Mouse (Mus musculus) liver, adult (tissue): ENCODE measurements around the gene Akna.

Experiments used
- GATA4 ChIP-seq: IDR thresholded peaks from 2 replicates; pipeline ENCODE4 v1.6.1; 2014; ENCODE audit warnings: mild to moderate bottlenecking, low read length; ENCODE audit not compliant: insufficient replicate concordance

Gene Akna

DNA sequence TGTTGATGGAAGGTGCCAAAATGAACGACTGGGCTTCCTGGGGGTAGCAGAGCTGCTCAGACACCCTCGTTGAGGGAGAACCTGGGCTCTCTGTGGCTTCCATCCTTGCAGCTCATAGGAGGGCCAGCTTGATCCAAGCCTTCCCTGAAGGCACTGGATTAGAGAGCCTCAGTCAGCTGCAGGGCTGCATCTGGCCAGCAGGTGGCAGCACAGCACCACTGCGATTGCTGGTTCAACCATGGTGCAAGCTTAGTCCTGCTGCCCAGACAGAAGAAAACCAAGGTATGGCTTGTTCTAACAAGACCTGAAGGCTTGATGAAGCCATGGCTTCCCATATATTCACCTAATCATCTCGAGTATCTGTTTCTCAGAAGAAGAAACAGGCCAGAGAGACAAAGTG is 34.6 kb downstream of the Akna start:
- no peak for TF ChIP-seq GATA4

DNA sequence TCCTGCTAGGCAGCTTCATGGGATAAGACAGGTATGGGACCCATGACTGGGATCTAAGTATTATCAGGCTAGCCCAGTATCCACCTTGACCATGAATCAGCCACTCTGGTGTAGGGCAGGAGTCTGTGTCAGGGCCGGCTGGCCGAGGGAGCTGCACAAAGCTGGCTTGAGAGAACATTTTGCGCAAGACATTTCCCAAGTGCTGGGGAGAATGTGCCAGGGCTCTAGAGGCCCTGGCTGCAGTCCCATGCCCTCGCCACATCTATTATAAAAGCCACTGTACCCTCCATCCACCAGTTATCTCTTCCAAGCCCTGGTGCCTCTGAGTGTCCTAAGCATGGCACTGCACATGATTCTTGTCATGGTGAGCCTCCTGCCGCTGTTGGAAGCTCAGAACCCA is 41.0 kb downstream of the Akna start, which contains the start of gene Orm2:
Gene Orm2, plus strand, starts transcription at position 300 of the 400 bp plus-strand sequence.
- TF ChIP-seq GATA4: no peak

DNA sequence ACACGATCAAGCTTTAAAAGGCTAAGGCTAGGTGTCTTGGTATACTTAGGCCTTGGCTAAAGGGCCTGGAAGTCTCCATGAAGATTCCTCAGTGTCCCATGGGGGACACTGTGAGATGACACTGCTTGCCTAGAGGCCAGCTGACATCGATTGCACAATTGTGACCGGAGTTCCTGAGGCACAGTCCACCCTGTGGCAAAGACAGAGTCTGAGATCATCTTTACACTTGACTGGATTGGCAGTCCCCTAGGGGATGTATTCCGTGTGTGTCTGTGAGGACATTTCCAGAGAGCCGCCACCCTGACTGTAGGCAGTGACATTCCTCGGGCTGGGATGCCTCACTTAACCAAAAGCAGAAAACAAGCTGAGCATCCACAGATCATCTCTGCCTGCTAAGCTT is 43.3 kb downstream of the Akna start:
- TF ChIP-seq GATA4: no peak

DNA sequence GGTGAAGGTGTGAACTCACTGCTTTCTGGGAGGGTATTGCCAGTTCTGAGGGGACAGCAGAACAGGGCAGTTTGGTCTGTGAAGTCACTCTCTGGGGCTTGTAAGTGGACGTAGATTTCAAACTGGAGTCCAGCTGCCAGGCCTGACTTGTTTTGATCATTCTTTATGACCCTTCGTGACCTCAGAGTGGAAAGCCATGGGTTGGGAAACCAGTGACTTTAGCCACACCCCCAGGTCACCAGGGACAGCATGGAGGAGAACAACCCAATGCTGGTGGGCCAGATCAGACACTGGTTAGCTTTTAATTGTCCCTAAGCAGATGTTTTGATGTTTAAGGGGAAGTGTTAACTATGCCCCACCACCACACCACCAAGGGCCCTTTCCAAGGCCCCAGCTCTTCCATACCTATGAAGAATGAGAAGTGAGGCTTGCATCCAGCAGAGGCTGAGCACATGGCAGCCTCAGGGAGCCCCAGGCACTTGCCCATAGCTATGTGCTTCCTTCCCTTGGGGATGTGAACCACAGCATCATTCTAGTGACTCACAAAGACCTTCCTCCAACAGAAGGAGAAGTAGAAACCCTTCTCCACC is 46.1 kb downstream of the Akna start:
- no peak for TF ChIP-seq GATA4

DNA sequence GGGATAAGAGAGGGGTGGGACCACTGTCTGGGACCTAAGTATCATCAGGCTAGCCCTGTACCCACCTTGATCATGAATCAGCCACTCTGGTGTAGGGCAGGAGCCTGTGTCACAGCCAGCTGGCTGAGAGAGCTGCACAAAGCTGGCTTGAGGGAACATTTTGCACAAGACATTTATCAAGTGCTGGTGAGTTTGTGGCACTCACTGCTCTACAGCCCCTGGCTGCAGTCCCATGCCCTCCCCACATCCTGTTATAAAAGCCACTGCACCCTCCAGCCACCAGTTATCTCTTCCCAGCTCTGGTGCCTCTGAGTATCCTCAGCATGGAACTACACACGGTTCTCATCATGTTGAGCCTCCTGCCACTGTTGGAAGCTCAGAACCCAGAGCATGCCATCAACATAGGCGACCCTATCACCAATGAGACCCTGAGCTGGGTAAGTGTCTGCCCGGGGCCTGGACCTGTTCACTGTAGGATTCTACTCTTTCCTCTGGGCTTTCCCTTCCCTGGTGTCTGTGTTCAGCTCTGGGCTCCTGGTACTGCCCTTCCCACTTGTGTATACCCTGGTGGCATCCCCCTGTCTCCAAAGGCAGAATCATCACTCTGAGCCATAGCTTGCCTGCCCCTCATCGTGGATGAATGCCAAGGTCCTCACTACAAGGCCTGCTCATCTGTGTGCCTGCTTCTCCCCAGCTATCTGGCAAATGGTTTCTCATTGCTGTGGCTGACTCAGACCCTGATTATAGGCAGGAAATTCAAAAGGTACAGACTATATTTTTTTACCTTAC is 47.1 kb downstream of the Akna start, which contains the start of gene Orm3:
Gene Orm3, plus strand, starts transcription at position 286 of the 789 bp plus-strand sequence.
- TF ChIP-seq GATA4: no peak

DNA sequence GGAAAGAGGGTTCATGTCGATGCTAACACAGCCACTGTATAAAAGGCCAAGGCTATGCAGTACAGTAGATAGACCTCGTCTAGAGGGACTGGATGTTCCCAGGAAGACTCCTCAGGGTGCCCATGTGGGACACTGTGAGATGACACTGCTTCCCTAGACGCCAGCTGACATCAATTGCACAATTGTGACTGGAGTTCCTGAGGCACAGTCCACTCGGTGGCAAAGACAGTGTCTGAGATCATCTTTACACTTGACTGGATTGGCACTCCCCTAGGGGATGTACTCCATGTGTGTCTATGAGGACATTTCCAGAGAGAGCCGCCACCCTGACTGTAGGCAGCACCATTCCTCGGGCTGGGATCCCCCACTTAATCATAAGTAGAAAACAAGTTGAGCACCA is 54.6 kb downstream of the Akna start:
- TF ChIP-seq GATA4: no peak

DNA sequence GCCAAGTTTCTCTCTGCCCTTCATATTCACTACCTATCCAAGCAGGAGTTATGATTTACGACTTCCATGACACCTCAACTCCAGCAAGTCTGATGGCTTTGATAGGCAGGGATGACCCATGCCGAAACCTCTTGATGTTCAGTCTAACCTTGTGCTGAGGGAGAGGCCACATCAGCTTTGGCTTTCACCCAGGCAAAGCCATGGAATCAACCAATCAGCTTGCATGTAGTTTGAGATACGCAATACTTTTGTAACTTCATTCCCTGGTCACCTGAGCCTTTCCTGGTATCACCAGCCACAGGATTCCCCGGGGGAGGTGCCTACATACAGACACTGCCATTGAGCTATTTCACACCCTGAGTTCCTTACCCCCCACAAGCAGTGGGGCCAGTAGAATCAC is 56.5 kb downstream of the Akna start:
- no peak for TF ChIP-seq GATA4

DNA sequence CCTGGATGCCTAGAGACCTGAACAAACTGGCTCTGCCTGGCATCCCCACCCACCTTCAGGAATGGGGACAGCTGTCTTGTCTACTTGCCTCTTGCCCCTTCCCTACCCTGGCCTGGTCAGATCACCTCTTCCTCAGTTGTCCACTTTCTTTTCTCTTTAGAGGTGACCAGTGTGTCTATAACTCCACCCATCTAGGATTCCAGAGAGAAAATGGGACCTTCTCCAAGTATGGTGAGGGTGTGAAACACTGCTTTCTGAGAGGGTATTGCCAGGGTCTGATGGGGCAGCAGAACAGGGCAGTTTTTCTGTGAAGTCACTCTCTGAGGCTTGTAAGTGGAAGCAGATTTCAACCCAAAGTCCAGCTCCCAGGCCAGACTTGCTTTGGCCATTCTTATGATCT is 57.9 kb downstream of the Akna start:
- TF ChIP-seq GATA4: no peak

DNA sequence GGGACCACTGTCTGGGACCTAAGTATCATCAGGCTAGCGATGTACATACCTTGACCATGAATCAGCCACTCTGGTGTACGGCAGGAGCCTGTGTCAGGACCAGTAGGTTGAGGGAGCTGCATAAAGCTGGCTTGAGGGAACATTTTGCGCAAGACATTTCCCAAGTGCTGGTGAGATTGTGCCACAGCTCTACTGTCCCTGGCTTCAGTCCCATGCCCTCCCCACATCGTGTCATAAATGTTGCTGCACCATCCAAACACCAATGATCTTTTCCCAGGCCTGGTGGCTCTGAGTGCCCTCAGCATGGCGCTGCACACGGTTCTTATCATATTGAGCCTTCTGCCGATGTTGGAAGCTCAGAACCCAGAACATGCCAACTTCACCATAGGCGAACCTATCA is 58.9 kb downstream of the Akna start, which contains the start of gene Orm1:
Gene Orm1, plus strand, starts transcription at position 266 of the 400 bp plus-strand sequence.
- no peak for TF ChIP-seq GATA4

DNA sequence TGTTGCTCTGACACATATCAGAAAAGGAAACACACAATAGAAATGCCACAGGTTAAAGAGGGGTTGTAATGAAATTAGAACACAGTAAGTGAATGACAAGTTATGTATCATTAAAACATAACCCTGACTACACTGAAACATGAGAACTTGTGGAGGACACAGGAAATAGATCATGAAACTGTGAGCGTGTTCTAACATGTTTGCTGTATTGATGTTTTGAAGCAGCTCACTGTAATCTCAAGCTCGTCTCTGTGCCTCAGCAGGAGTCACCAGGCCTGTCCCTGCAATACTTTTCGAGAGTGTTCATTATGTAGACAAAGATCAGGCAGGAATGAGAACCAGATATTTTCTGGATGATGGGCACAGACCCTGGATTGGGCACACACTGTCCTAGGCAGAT is 59.5 kb downstream of the Akna start:
- TF ChIP-seq GATA4: no peak

DNA sequence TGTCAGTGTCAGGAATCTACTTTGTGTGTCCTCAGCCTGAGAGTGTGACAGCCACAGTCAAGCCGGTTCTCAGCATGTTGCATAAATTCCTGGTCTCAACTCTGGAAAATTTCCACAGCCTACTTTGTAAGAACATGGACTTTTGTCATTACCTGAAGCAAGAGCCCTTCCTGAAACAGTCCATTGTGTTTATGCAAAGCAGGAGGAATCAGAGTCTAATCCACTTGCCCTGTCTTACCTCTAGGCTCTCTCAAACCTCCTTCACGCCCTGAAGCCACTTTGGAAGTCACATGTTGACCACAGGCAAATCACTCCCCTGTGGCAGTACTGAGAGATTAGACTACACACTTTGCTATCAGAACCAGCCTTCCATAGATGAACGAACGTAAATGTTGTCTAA is 60.7 kb downstream of the Akna start:
- TF ChIP-seq GATA4: no peak

DNA sequence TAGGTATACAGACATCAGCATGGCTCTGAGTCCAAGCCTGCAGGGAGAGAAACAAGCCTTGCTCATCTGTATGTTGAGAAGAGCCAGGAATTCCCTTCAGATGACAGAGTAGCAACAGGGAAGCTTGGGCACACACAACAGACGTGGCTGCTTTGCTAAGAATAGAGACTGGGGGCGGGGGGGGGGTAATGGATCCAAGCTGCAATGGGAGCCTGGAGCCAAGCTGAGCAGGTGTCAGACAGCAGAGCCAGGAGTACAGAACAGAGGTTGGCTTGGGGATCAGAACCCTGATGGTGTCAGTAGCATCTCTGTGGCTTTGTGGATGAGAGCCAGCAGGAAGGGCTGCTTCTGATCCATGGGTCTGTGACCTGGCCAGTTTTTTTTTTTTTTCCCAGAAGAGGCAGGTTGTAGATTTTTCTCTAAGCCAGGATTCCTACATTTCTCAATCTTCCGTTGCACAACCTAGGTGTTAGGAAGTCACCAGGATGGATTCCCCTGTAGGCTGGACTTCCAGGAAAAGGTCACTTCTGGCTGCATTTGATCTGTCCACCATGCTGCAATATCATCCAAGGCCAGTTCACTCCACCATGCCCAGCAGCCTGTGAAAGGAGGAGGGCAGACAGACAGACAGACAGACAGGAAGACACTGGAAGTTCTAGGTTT is 64.6 kb downstream of the Akna start:
- TF ChIP-seq GATA4: no peak

DNA sequence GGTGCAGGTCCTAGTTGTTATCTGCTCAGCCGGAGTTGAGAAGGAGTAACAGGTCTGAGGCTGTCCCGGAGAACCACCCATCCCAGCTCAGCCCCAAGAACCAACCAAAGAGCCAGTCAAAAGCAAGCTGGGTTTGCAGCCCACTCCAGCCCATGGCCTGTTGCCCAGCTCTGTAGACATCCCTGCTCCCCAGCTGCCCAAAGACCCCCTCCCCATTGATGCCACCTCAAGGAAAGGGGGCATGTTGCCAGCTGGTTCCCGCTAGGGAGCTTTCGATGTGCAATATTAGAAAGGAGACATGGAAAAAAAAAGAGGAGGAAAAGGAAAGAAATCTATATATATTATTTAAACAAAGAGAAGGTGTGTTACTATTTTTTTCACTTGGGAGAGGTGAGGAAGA is 69.8 kb downstream of the Akna start:
- TF ChIP-seq GATA4: no peak

DNA sequence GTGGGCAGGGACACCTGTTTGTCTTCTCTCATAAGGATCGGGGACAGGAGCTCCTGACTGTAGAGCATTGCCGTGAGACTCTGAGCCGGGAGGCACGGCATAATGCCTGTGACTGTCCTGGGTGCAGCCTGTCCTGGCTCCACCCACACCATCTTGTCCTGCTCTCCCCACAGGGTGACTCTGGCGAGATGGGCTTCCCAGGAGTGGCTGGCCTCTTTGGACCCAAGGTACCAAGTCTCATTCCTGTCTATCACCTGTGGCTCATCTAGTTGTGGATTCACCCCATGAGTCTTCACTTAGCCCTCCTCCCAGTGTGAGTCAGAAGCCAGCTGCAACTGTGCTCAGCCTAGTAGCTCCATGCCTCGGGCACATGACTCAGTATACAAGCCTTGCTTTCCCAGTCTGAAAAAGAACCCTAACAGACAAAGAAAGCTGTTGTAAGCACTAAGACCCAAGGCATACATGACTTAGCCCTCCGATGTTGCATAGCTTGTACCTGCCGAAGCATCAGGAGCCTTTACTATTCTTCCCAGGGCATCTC is 79.8 kb downstream of the Akna start:
- TF ChIP-seq GATA4: no peak
